Mouse (Mus musculus): ENCODE data around the gene Hdac7. TPM values are rescaled to one million over a fixed set of nuclear protein-coding genes. Genes with fewer than 3 reads are reported as not detected.

Gene Hdac7
- polyA plus RNA-seq, 2 experiments from 2014 or later = 68.2 to 74.2 TPM

DNA sequence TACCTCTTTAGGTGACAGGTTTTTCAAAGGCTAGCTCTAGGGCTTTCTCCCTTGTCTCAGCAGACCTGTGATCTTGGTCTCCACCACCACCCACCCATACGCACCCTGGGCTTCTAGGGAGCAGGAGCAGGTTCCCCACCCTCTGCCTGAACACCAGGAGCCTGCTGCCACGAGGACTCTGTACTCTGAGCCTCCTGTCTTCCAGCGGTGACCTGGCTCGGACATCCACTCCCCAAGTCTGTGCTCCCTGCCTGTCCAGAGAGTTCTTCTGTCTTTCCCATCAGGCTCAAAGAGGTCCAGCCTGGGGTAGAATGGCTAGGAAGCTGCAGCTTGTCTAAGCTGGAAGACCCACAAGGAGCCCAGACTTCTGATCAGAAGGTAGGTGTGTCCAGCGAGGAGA is 101.1 kb downstream of the Hdac7 start:
- ATAC-seq = no peak

Other genes starting within 250 kb of the Hdac7 start
- 10 to 100 TPM; 25.7 to 31.8 TPM for gene Rpap3, start 138.7 kb downstream of the Hdac7 start, polyA plus RNA-seq (2017; shearing (Covaris generic))
- gene Endou, start 113.2 kb downstream of the Hdac7 start, polyA plus RNA-seq (2017; shearing (Covaris generic)) = under 1 TPM in 1 of 2 experiments, not detected in 1; 0.22 TPM
- 1 to 10 TPM in 1 of 2 experiments, under 1 TPM in 1; 0.31 to 1.5 TPM for gene Rapgef3, start 76.5 kb downstream of the Hdac7 start, polyA plus RNA-seq (2017; shearing (Covaris generic))
- 10 to 100 TPM; 33.9 to 37.1 TPM for gene Slc48a1, start 66.0 kb downstream of the Hdac7 start, polyA plus RNA-seq (2017; shearing (Covaris generic))
- under 1 TPM; 0.24 to 0.84 TPM for gene Vdr, start 66.1 kb upstream of the Hdac7 start, polyA plus RNA-seq (2017; shearing (Covaris generic))
- gene Tmem106c, start 119.7 kb upstream of the Hdac7 start, polyA plus RNA-seq (2017; shearing (Covaris generic)) = 10 to 100 TPM; 25.3 to 25.8 TPM
- not detected for gene Col2a1, start 160.2 kb upstream of the Hdac7 start, polyA plus RNA-seq (2017; shearing (Covaris generic))
- gene Pfkm, start 248.1 kb upstream of the Hdac7 start, polyA plus RNA-seq (2017; shearing (Covaris generic)) = 10 to 100 TPM in 1 of 2 experiments, 1 to 10 TPM in 1; 4.8 to 13.4 TPM
- 10 to 100 TPM; 33.4 to 34.3 TPM for gene Senp1, start 249.2 kb upstream of the Hdac7 start, polyA plus RNA-seq (2017; shearing (Covaris generic))